Mouse (Mus musculus) A20 (cell line): ENCODE results near the gene Cyp4a12b.
"Not testable (repeated sequence)": the region's sequence is repeated elsewhere in the genome, so short reads cannot be mapped to it uniquely, and the experiment has no call there.

Experiments used
- DNase-seq: peaks from one replicate; pipeline ENCODE4 v3.0.0-alpha.2; 2011; ENCODE audit warnings: low read depth, low spot score

The Cyp4a12b gene

GRCm38 (mm10) chr4:115411324-115411723 lies at the start of gene Cyp4a12b:
Gene Cyp4a12b (plus strand): TSS chr4:115411624.
- DNase-seq: not testable (repeated sequence)

- not testable (repeated sequence) for DNase-seq
Measured at GRCm38 (mm10) chr4:115365624-115366023, 45.8 kb upstream of the Cyp4a12b start.

DNA sequence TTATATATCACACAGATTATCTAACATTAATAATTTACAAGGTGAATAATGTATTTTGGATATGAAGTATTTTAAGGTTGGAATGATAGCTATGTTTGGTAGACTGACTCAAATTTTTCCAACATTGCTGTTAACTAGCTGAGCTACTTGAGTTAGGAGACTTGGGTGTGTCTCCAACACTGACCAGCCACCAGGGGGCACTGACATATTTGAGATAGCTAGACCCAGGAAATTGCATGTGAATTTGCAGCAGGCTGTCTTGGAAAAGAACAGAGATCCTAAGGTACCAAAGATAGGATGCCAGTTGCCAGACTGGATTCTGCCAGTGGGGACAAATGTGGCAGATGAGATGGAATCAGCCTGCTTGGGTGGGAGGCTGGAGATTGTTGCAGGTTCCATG lies 43.4 kb upstream of the Cyp4a12b start:
- not testable (repeated sequence) for DNase-seq

- DNase-seq: not testable (repeated sequence)
Measured at GRCm38 (mm10) chr4:115396256-115396655, 15.2 kb upstream of the Cyp4a12b start.

- DNase-seq: not testable (repeated sequence)
Measured at GRCm38 (mm10) chr4:115396950-115397349, 14.5 kb upstream of the Cyp4a12b start.

- no peak for DNase-seq
Measured at GRCm38 (mm10) chr4:115450577-115451137, 39.2 kb downstream of the Cyp4a12b start.

DNA sequence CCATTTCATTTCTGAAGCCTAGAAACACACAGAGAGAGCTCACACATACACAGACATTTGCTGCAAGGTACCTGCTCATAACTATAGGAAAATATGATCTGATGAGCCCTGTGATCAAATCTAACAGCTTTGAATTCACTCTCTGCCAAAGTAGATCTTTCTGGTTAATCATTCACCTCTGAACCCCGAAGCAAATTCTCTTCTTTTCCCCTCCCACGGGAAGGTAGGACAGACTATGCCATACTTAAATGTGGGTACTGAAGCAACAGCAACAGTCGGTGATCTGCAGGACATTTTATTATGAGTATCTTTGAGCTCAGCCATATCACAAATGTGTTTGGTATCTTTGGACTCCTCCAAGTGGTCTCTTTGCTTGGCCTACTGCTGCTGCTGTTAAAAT lies 40.9 kb downstream of the Cyp4a12b start, which contains the start of gene Cyp4a30b:
Cyp4a30b (plus strand) TSS at position 301 of the 400 bp plus-strand sequence.
- no peak for DNase-seq

GRCm38 (mm10) chr4:115473585-115473984 lies 62.2 kb downstream of the Cyp4a12b start:
- DNase-seq: not testable (repeated sequence)

DNA sequence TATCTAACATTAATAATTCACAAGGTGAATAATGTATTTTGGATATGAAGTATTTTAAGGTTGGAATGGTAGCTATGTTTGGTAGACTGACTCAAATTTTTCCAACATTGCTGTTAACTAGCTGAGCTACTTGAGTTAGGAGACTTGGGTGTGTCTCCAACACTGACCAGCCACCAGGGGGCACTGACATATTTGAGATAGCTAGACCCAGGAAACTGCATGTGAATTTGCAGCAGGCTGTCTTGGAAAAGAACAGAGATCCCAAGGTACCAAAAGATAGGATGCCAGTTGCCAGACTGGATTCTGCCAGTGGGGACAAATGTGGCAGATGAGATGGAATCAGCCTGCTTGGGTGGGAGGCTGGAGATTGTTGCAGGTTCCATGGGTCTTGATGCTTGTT lies 64.6 kb downstream of the Cyp4a12b start:
- not testable (repeated sequence) for DNase-seq

GRCm38 (mm10) chr4:115481006-115481652 lies 69.7 kb downstream of the Cyp4a12b start:
- DNase-seq: no peak
